Mouse (Mus musculus) thymus, adult 2 months (tissue): ENCODE results near the gene Zfp458.
"Not testable (repeated sequence)": the region's sequence is repeated elsewhere in the genome, so short reads cannot be mapped to it uniquely, and the experiment has no call there.

Experiments
- CTCF ChIP-seq: fragments of 200-500 bp; IDR thresholded peaks from 2 replicates; pipeline ENCODE4 v1.5.1; 2012; ENCODE audit warnings: mild to moderate bottlenecking, control low read depth, low read length, moderate library complexity, borderline replicate concordance; ENCODE audit not compliant: control insufficient read depth, poor library complexity, insufficient read depth; ENCODE audit errors: extremely low read depth
- POLR2A ChIP-seq: fragments of 200-500 bp; IDR thresholded peaks from 2 replicates; pipeline ENCODE4 v1.6.1; 2012; ENCODE audit warnings: mild to moderate bottlenecking, low read length, control low read depth, moderate library complexity; ENCODE audit not compliant: control insufficient read depth, poor library complexity, insufficient read depth; ENCODE audit errors: extremely low read depth

DNA sequence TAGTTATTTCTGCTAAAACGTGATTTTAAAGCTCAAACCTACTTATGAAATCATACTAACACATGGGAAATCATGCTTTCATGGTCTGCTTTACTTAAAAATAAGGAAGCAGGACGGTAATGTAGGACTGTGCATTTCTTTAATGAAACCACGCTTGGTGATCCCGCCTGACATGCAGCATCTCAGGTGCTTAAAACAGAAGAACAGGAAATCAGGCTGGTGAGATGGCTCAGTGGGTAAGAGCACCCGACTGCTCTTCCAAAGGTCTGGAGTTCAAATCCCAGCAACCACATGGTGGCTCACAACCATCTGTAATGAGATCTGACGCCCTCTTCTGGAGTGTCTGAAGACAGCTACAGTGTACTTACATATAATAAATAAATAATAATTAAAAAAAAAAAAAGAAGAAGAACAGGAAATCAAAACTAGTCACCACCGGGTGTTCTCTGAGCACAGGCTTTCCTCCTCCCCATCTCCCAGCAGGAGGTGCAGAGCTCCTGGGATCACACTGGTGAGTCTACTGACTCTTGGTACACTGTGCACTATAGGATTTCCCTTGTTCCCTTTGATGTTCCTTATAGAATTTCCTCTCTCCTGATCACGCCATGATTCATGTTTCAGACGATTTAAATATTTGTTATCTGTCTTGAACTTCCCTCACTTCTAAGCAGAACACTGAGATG is 8.7 kb downstream of the Zfp458 start:
- not testable (repeated sequence) for TF ChIP-seq POLR2A, CTCF
